Mouse (Mus musculus) kidney, postnatal 0 days (tissue): Measurements from ENCODE around the gene Rdx. TPM values are rescaled to one million over a fixed set of nuclear protein-coding genes. Genes with fewer than 3 reads are reported as not detected.

ENCODE experiments used
- ATAC-seq: fragments of 200-750 bp; cut with Nextera tagmentation; replicated peaks from 2 replicates; pipeline ENCODE4 v1.8.0; 2017; ENCODE audit warnings: low read depth, moderate number of reproducible peaks, moderate TSS enrichment, moderate library complexity; ENCODE audit not compliant: low FRiP score
- DNase-seq: peaks from one replicate; pipeline ENCODE4 v3.0.0-alpha.2; 2016; ENCODE audit warnings: low spot score
- H3K27ac ChIP-seq: fragments of 300-500 bp; sonication (generic); 2 replicates; pipeline ENCODE4 v1.5.1; 2014; ENCODE audit warnings: mild to moderate bottlenecking
- H3K27me3 ChIP-seq: fragments of 300-500 bp; sonication (generic); 2 replicates; pipeline ENCODE4 v1.6.1; 2014; ENCODE audit warnings: low read length, mixed read lengths; ENCODE audit not compliant: insufficient read depth
- H3K36me3 ChIP-seq: fragments of 300-500 bp; sonication (generic); 2 replicates; pipeline ENCODE4 v1.6.1; 2014; ENCODE audit warnings: low read length, mixed read lengths; ENCODE audit not compliant: insufficient read depth
- H3K4me1 ChIP-seq: fragments of 300-500 bp; sonication (generic); replicated peaks from 2 replicates; pipeline ENCODE4 v1.6.1; 2014; ENCODE audit warnings: antibody characterized with exemption, low read length, mixed read lengths; ENCODE audit not compliant: insufficient read depth
- H3K4me2 ChIP-seq: fragments of 300-500 bp; sonication (generic); 2 replicates; pipeline ENCODE4 v1.6.1; 2014; ENCODE audit warnings: mild to moderate bottlenecking, low read length, moderate library complexity, mixed read lengths
- H3K4me3 ChIP-seq: fragments of 300-500 bp; sonication (generic); replicated peaks from 2 replicates; pipeline ENCODE4 v1.5.1; 2014; ENCODE audit warnings: low read depth, low read length
- H3K9ac ChIP-seq: fragments of 300-500 bp; sonication (generic); 2 replicates; pipeline ENCODE4 v1.6.1; 2014; ENCODE audit warnings: low read depth, low read length
- H3K9me3 ChIP-seq: fragments of 300-500 bp; sonication (generic); replicated peaks from 2 replicates; pipeline ENCODE4 v1.6.1; 2016; ENCODE audit warnings: low read length, inconsistent platforms, mixed read lengths
- CTCF ChIP-seq: IDR thresholded peaks from 2 replicates; pipeline ENCODE4 v1.5.1; 2016; ENCODE audit warnings: antibody characterized with exemption, low read depth, mild to moderate bottlenecking, moderate library complexity
- WGBS: fragments of 180-500 bp; shearing (Covaris S2); extraction: QIAGEN DNeasy Blood & Tissue Kit; methylation state at CpG from one replicate; pipeline ENCODE4 v1.1.7; 2014; 5-methylcytosine and 5-hydroxymethylcytosine counted together
- polyA plus RNA-seq: library from polyadenylated mRNA; unstranded; fragments of >200 nt; fragmentation: Nextera tagmentation; extraction: Ambion mirVana; gene quantifications from 2 replicates; pipeline ENCODE4 v1.2.1, GENCODE M21; 2015

Rdx gene
- polyA plus RNA-seq, 1 experiment from 2014 or later = 137 TPM

DNA sequence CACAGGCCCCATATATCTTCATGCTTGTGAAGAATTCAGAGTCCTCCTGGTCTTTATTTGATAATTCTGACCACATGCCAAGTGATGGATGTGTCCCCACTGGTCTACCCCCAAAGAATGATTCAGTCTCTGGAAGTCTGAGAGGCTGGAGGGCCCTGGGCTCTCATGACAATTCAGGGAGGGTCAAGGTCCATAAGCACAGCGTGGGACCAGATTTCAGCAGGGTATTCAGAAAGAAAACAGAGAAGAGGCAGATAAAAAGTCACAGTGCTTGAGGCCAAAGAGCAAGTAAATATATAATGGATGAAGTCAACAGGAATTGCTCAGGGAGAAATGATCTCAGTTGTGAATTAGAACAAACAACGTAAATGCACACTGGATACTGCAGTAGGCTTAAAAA is 15.5 kb upstream of the Rdx start:
- DNase-seq (peak; percentile 32), ATAC-seq (peak; percentile 63; the same call in 1 of the 2 replicates)
- no peak for TF ChIP-seq CTCF
- Histone ChIP-seq H3K9ac (no peak overlapping the region), H3K9me3 (no peaks in the 10 kb centered on the region), H3K4me1 (no peaks in the 10 kb centered on the region), H3K27me3 (no peaks in the 10 kb centered on the region), H3K4me3 (no peak overlapping the region), H3K27ac (no peak overlapping the region), H3K36me3 (no peaks in the 10 kb centered on the region), H3K4me2 (no peak overlapping the region)
- 54% methylated on average over 2 of the region's 2 CpGs for WGBS

DNA sequence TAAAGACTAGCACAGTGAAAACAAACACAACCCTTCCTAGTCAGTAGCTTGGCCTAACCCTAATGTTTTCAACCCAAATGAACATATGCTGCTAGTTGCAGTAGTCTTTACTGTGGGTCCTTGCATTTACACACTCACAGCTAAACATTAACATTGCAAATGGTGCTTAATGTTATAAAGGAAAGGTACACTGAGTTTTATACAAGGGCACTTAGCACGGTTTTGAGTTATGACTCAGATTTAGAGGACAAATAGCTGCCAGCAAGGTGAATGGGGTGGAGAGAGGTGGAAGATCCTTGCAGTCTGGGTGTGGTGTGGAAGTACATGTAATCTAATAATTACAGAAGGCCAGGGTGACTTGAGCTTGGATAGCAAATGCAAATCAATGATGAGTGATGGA is 9.5 kb upstream of the Rdx start:
- H3K27ac ChIP-seq = no peak overlapping the region
- 80% methylated on average over 1 of the region's 1 CpGs for WGBS
- no peak for TF ChIP-seq CTCF

DNA sequence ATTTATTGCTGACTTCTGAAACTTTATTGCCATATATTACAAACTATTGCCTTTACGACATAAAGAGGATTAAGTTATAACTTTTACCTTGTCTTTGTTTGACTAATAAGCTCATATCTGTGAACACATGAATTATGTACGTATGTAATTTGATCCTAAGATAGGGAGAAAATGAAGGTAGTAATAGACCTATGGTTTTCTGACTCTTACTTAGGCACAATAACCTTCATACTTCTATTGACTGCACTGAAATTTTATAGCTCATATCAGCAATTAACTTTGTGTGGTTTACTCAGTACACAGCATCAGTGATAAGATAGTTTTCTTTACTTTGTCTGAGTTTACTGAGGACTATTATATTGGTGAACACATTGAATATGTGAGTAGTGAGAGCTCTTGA is 5.3 kb upstream of the Rdx start:
- ATAC-seq = no peak
- no peak for TF ChIP-seq CTCF
- WGBS = 76% methylated on average over 2 of the region's 2 CpGs

More for the DNA sequence above, 9.5 kb upstream of the Rdx start:
- no peak overlapping the region for H3K9ac ChIP-seq
- no peaks in the 10 kb centered on the region for H3K9me3 ChIP-seq
- H3K36me3 ChIP-seq = no peaks in the 10 kb centered on the region
- no peak overlapping the region for H3K4me2 ChIP-seq
- H3K4me3 ChIP-seq = no peak overlapping the region
- no peak for ATAC-seq
- H3K27me3 ChIP-seq = no peaks in the 10 kb centered on the region
- no peaks in the 10 kb centered on the region for H3K4me1 ChIP-seq
- no peak for DNase-seq

DNA sequence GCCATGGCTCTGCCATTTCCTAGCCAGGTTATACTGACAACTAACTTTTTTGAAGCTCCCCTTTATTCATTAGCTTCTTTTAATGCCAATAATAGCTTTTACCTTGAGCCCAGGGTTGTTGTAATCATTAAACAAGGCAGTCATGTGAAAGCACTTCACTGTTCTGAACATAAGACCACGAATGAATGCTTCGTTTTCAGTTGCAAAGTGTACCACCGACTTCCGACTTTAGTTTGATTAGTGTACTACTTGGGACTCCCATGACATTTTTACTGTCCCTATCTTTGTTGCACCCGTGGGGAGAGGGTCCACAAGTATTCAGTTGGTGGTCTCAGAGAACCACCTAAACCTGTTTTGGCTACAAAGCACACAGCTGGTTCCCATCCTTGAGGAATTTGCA is 287 bp upstream of the Rdx start:
- Histone ChIP-seq H3K4me1 (peaks cover 5% of the 10 kb centered on the region; the same call in 1 of the 2 replicates), H3K27ac (peak overlapping the region; percentile 99), H3K9me3 (no peaks in the 10 kb centered on the region), H3K4me2 (peak overlapping the region; percentile 72), H3K27me3 (no peaks in the 10 kb centered on the region), H3K4me3 (peak overlapping the region; percentile 98), H3K36me3 (no peaks in the 10 kb centered on the region), H3K9ac (peak overlapping the region; percentile 100)
- peak; percentile 23 for DNase-seq
- TF ChIP-seq CTCF = no peak
- WGBS = 22% methylated on average over 5 of the region's 5 CpGs
- no peak for ATAC-seq

More for the DNA sequence above, 5.3 kb upstream of the Rdx start:
- no peaks in the 10 kb centered on the region for H3K27me3 ChIP-seq
- no peaks in the 10 kb centered on the region for H3K36me3 ChIP-seq
- H3K4me2 ChIP-seq = no peak overlapping the region
- DNase-seq = no peak
- no peak overlapping the region for H3K27ac ChIP-seq
- no peak overlapping the region for H3K9ac ChIP-seq
- H3K4me3 ChIP-seq = no peak overlapping the region
- H3K9me3 ChIP-seq = no peaks in the 10 kb centered on the region
- no peaks in the 10 kb centered on the region for H3K4me1 ChIP-seq

DNA sequence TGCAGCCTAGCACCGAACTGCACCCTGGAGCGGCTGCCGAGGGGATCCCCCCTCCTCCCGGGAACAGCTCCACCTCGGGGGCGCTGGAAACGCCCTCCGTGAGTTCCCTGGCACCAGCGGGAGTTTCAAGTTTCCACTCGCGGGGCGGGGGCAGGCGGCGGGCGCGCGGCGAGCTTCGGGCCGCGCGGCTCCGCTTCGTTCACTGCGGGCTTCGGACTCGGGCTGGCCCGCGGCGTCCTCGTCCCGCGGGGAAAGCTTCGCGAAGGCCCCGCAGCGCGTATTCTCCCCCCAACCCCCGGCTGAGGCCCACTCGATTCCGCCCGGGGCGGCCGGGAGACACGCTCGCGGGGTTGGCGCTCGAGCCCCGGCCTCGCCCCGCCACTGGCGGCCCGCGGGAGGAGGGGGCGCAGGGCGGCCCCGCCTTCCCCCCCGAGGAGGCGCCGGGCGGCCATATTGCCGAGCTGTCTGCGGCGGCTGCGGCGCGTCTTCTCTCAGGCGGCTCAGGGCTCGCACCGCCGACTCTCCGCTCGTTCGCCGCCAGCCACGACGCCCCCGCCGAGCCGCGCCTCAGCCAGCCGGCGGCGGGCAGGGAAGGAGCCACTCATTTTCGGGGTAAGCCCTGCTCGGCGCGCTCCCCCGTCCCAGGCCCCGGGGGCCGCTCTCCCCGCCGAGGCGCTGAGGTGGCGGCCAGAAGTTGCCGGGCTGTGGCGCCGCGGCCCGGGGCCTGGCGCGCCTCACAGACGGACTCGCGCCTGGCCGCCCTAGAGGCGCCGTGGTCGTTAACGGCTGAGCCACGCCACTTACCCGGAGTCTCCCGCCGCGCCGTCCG is 1.1 kb downstream of the Rdx start:
- peak overlapping the region; percentile 72 for H3K4me2 ChIP-seq
- peak overlapping the region; percentile 99 for H3K27ac ChIP-seq
- H3K4me1 ChIP-seq = peaks cover 5% of the 10 kb centered on the region; the same call in 1 of the 2 replicates
- H3K4me3 ChIP-seq = peak overlapping the region; percentile 98
- no peaks in the 10 kb centered on the region for H3K9me3 ChIP-seq
- H3K36me3 ChIP-seq = no peaks in the 10 kb centered on the region
- ATAC-seq (peak; percentile 93), DNase-seq (peak; percentile 92)
- TF ChIP-seq CTCF = peak; percentile 42; the same call in 1 of the 2 replicates
- H3K9ac ChIP-seq = peak overlapping the region; percentile 100
- H3K27me3 ChIP-seq = no peaks in the 10 kb centered on the region
- under 1% methylated on average over 104 of the region's 118 CpGs for WGBS

DNA sequence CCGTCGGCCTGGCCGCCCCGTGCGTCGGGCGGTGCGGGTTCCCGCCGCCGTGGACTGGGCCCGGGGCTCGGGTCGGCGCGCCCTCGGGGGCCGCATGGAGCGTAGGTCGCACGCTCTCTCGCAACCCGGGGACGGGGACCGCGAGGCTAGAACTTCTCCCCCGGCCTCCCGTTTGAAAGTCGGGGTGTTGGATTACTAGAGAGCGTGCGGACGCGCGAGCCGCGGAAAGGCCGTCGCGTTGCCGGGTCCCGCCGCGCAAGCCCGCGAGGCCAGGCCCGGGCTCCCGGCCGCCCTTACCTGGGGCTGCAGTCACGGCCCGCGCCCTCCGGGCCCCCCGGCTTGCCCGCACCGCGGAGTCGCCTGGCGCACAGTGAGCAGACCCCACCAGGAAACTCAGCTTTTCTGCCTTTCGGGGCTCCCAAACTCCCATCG is 1.7 kb downstream of the Rdx start:
- WGBS = 0% methylated on average over 60 of the region's 60 CpGs
- TF ChIP-seq CTCF = no peak
- Histone ChIP-seq H3K4me3 (peak overlapping the region; percentile 98), H3K27me3 (no peaks in the 10 kb centered on the region), H3K27ac (peak overlapping the region; percentile 99), H3K4me1 (peaks cover 5% of the 10 kb centered on the region; the same call in 1 of the 2 replicates), H3K4me2 (peak overlapping the region; percentile 72), H3K9ac (peak overlapping the region; percentile 100), H3K36me3 (no peaks in the 10 kb centered on the region), H3K9me3 (no peaks in the 10 kb centered on the region)
- ATAC-seq = peak; percentile 62
- DNase-seq = peak; percentile 38
